Mouse (Mus musculus) thymus, postnatal 0 days (tissue): Measurements from ENCODE around the gene Tyw5. TPM values are rescaled to one million over a fixed set of nuclear protein-coding genes. Genes with fewer than 3 reads are reported as not detected.
A peak's percentile ranks its signal among the peaks of the same experiment; 100 is the strongest.

Experiments used
- DNase-seq: peaks from one replicate; pipeline ENCODE4 v3.0.0-alpha.2; 2015; ENCODE audit warnings: low spot score
- polyA plus RNA-seq: library from polyadenylated mRNA; unstranded; fragments of >200 nt; fragmentation: Nextera tagmentation; extraction: Ambion mirVana; gene quantifications from 2 replicates; pipeline ENCODE4 v1.2.1, GENCODE M21; 2015

Gene Tyw5
- polyA plus RNA-seq, result 24.2 and 25.9 TPM in 2 replicates

DNA sequence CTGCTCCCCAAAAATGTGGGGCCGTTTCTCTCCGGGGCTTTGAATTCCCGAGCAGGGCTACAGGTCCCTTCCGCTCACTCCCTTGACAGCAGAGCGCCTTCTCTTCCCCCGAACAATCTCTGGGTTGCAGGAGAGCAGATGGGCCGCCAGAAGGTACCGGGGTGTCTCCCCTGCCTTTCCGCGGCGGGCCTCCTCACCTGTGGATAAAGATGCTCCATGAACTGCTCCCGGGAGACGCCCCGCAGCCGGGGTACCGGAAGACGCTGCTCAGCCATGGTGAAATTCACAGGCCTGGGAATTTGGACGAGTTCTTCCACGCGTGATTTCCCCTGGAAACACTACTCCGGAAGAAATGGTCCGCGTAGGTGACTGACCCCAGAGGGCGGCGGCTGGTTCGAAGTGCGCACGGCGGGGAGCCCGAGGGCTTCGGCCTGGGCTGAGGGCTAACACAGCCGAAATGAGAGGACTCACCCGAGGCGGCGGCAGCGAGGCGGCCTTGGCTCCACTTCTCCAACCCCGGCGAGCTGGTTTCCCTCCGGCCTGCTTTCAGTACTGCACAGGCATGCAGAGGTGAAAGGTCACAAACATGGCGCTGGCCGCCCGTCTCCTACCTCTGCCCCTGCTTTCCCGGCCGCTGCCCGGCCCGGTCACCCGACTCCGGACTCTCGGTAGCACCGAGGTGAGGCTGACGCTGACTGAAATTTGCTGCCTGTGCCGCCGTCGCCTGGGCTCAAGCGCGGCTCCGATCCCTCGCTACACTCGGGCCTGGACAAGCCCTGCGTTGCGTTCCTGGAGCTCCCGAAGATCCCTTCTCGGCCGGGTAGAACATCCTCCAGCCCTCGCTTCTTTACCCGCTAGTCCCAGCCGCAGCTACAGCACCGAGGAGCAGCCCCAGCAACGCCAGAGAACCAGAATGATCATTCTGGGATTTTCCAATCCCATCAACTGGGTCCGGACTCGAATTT lies at the start of gene Tyw5, which contains the start of gene Maip1:
Tyw5 (minus strand) TSS at position 915 of the 965 bp plus-strand sequence.
Maip1 (plus strand) TSS at position 142 of the 965 bp plus-strand sequence.
- DNase-seq, result peak; percentile 82

DNA sequence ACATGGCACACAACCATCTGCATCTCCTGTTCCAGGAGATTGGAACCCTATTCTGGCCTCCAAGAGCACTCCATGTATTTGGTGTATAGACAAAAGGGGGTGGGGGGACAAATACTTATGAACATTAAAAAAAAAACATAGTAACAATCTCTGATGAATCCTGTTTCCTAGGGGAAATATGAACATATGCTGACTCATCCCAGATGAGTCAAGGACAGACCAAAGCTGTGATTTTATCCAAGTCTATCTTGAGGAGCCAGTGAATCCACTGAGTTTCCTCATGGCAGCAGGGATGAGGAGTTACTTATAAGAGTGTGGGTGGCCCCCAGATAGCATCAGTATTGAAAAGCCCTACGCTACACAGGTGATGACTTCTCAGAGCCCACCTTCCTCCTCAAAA lies 43.3 kb upstream of the Tyw5 start:
- DNase-seq, result no peak

DNA sequence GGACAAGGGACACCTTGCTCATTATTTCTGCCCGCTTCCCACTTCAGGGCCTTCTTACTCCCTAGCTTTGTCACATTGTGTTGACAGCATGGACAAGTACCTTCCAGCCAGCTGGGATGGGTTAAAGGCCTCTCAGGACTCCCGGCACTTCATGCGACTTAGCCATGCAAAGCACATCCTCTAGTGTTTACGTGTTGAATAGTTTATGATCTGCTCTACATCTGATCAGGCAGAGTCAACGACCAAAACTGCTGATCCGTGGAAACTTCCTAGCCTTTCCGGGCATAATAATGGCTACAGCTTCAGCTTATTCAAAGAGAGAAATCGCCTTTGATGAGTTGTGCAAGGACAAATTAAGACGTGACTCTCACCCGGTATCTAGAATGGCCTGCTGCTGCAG lies 38.8 kb upstream of the Tyw5 start:
- DNase-seq, result no peak

DNA sequence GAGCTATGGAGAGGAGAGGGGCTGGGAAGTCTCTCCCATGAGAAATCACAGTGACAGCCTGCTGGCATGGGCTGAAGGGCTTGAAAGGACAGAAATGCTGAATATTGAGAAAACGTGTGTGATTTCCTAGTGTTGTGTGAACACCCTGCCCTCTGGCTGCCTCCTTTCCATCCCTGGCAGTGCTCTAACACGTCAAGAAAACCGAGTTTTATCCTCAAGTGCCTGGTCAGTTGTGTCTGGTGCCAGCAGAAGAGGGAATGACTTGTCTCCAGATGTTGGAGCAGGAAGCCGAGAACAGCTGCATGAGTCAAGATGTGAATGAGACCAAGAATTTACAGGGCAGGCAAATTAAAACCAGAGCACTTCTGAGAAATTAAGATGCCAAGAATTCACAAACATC lies 33.9 kb upstream of the Tyw5 start:
- DNase-seq, result no peak

DNA sequence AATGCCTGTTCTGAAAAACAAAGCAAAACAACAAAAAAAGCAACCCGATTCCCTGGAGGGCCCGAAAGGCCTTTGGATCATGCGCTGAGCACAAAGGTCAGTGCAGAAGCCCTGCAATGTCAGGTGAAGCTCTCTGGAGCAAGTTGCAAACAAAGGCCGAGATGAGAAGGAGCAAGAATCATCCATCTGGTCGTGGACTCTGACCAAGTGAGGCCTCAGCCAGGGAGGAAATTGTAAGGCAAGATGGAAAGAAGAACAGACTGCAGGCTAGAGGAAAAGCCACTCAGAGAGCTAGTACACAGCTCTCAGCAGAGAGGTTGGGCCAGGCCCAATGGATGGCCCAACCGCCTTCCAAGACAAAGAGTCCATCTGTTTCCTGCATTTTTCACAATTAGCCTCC lies 32.1 kb upstream of the Tyw5 start:
- DNase-seq, result no peak

DNA sequence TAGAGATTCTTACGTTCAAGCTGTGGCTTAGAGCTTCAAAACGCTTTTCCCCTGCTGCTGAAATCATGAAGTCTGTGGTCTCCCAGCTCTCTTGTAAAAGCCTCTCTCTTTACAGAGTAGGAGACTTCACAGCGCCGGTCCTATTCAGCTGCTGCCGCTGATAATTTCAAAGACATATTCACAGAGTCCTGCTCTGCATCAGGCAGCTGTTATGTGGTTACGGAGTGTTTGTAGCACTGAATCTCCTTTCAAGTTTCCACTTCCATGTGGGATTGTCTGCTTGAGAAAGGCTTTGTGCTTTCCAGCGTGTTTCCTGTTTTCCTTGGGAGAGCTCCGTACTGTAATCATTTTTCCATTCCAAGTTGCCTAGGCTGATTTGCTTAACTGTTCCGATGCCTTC lies 30.1 kb upstream of the Tyw5 start:
- no peak for DNase-seq

DNA sequence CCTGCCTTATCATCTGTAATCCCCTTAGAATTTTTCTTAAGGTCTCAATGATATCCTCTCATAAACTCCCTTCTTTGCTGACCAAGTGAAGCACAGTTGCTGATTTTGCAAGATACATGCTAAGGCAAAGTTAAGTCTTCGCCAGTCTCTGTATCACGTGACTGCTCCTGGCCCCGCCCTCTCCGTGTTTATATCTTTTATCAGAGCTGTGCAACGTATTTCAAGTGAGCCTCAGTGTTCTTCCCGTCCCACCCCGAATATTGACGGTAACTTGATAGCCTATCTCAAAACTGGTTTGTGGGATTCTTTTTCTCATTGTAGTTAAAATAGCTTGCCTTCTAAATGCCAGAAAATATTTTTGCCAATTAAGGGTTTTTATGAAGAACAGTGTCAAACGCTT lies 29.5 kb upstream of the Tyw5 start:
- peak; percentile 17 for DNase-seq

DNA sequence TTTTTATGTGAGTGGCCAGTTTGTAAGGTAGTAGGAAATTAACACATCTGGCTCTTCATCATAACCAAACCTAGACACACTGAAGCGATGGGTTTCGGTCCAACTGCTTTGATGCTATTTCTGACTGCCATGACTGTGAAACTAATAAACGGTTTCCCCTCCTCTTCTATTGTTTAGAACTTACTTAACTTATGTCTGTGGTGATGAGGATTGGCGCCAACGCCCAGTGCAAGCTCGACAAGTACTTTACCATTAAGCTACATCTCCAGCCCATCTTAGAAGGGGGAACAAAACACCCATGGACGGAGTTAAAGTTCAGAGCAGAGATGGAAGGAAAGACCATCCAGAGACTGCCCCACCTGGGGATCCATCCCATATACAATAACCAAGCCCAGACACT lies 26.2 kb upstream of the Tyw5 start:
- DNase-seq, result no peak

DNA sequence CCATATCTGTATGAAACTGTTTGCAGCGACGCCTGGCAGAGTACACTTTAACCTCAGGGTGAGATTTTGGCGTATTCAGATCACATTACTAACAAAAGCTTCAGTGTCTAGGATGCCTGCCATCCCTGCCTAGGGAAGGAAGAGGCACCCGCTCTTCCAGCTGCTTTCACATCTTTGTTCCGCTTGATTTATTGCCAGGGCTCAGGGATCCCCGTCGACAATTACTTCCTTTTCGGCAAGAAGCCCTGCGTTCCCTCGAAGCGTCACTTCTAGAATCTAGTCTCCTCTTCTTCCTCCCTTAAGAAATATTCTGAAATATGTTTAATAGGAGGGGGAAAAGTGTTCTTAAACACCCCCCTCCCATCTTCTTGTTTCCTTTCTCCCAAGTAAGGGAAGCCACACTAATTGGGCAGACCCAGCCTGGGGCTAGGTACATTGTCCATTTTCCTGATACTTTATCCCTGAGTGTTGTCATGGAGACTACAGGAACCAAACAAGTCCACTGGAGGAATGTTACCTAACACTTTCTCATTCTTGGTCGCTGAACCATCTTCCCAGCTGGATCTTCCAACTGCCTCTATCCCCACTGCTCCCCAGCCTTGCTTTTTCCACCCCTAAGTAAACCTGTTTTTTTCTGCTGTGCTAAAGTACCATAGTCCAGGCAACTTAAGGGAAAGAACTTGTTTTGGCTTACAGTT lies 23.0 kb upstream of the Tyw5 start:
- DNase-seq, result no peak

DNA sequence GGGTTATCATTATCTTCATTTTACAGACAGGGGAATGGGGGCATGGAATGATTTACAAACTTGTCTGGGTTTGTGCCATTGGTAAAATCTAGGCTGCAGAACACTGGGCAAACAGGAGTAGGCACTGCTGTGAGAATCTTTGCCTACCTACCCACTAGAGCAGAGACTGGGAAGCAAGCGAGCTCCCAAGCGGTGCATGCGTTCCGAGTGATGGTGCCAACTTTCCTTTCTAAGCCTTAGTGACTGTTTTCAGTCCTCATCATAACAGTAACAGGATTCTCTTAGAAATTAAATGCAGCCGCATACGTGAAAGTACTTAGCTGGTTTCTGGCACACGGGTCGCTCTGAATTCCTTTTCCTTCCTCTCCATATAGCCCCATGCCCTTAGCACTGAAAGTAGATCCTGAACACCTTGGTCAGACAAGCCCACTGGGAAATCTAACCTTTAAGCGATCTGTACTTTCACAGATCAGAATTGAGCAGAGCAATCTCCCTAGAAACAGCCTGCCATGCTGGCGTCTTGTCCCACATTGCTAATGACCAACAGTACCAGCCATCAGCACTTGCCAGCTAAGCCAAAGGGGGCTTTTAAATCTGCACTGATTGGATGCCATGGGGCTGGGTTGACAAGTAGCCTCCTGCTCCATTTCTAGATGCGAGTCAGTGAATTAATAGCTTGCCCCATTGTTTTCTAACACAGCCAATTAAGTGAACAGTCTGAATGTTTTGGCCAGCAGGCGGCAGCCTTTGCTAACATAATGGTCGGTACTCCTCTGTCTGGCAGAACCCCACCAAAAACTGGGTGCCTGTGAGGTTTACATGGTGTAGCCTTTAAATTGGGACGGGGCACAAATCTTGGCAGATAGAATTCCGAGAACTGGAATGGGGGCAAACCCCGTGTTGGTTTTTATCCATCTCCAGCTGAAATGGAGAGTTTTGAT lies 21.7 kb upstream of the Tyw5 start:
- peak; percentile 81 for DNase-seq

DNA sequence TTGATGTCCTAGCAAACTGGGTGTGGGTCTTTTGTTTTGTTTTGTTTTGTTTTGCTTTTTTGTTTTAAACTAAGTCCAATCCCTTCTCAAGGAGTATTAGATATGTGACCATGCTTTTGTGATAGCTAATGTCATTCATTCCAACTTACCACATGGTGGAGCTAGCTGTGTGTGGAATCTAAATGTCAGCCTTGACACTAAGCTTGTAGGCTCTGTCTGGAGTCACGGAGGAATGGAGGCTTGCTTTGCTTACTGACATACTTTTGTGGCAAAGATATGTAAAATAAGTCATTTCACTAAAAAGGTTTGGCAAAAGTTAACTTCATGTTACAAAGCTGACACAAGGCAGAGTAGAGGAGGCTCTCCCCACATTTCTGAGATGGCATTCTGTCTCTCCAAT lies 16.8 kb upstream of the Tyw5 start:
- no peak for DNase-seq

DNA sequence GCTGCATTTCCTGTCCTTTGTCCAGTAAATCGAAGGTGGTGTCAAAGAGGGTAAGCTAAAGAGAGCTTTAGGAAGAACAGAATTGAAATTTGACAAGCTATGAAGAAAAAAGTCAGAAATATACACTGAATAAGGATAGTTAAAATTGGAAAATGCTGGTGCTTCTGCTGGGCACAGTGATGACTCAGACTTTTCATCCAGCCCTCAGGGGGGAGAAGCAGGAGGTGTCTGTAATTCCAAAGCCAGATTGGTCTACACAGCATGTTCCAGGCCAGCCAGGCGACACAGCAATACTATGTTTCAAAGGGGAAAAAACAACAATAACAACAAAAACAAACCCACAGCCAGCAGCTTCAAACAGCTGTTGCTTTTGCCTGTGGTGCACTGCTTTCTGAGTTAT lies 6.5 kb upstream of the Tyw5 start:
- DNase-seq, result no peak

DNA sequence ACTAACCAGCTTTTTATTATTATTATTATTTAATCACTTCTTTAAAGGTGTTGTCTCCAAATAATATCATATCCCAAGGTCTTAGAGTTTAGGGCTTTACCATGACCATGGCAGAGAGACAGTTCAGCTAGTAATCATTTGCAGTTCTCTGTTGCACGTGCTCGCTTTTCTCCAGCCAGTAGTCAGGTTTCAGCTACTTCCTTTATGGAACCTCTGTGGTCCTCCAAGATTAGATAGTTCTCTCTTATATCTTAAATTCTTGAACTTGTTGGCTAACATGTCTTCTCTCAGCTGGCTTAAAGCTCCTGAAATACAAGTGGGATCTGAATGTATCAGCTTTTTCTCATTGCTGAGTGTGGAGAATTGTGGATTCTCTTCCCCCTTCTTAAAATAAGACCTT lies 2.1 kb upstream of the Tyw5 start:
- no peak for DNase-seq

DNA sequence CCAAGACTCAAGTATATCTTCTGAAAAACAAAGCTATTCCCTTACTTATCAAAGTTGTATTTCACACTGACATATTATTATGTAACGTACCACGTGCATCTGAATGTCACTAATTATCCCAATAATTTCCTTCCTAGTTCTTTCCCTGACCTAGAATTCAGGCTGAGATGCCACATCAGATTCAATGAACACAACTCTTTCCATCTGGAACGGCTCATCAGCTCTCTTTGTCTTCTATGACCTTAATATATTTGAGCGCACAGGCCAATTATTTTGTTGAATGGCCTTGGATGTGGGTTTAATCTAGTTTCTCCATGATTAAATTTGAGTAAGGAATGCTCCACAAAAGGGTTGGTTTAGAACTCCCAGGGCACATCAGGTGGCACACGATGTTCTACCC lies 4.8 kb downstream of the Tyw5 start:
- no peak for DNase-seq

DNA sequence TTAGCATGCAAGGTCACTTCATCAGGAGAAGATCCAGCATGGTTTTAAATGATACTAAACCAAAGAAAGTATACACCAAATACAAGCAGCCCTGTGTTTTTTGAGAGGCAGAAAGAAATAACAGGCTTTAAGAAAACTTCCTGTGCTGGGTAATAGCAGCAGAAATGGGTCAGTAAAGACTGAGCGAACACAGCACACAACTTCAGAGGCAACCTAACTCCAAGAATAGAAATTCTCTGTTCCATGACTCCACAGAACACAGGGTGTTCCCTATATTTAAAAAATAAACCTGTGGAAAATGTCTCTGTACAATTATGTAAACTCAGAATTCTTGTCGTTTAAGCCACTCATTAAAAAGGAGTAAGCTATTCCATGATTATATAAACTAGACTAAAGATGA lies 6.0 kb downstream of the Tyw5 start:
- no peak for DNase-seq

DNA sequence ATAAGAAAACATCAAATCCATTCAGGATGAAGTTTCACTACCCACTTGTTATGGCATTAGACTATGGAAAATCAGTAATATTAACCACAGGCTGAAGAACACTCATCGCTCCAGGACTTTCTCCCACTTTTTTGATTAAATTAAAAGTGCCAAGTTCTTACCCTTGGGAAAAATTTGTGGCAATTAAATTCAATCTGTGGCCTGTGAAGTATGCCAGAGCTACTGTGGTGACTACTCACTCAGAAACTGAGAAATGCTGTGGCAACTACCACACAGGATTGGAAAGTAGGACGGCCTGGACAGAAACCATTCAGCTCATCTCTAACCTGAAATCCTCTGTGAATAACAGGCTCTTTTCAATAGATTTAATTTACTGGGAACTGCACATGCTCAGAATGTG lies 6.6 kb downstream of the Tyw5 start:
- no peak for DNase-seq

DNA sequence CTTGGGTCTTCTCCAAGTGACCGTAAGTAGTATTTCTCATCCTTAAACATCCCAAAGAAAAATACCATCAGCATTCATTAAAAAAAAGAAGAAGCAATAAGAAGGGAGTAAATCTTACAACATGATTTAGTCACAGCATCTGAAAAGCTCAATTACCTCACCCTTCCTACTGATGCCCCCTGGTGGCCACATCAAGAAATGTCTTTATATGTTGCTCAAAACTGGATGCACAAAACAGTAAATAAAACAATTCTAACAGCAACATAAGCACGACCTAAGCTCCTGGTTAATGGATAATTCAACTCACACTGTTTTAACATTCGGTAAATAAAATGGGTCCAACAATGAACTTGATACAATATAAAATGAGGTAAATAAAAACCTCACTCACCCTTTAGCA lies 12.8 kb downstream of the Tyw5 start:
- peak; percentile 55 for DNase-seq

DNA sequence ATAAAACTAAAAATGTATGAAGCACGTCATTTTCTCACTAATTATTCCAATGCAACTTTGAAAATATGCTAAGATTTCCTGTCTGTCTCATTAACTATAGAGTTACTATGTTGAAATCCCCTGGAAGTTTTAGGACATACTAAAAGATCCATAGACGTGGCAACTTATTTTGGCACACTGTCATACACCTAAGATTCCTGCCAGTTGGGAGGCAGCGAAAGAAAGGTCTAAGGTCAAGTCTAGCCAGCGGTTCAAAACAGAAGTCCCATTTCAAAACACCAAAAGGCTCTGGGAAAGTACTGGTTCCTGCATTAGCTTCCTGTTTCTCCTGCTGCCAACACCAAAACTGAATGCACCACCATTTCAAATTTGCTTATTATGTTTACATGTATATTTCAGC lies 14.5 kb downstream of the Tyw5 start:
- no peak for DNase-seq

DNA sequence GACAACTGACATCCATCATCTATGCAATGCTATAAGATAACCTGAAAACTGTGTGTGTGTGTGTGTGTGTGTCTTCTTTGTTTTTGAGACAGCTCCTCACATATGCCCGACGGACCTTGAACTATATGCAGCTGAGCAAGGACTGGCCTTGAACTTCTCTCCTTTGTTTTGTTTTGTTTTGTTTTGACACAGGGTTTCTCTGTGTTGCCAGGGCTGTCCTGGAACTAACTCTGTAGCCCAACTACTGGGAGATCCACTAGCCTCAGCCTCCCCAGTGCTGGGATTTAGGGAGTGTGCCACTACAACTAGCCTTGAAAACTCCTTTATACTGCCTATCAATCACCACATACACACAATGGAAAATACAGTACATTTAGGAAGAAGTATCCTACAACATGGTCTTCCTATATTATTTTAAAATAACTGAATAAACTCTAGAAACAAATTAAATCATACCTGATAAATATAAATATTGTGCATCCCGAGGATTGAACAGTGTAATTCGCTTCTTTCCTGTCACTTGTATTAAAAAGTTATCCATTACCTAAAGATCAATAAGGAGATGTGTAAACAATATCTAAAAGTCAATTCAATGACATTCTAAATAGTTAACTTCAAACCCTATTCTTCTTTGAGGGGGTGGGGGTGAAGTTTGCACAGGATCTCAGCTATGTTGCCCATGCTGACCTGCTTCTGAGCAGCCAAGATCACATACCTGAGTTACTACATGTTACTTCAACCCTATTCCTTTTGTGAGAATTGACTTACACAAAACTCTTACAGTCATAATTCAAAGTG lies 15.7 kb downstream of the Tyw5 start:
- no peak for DNase-seq

DNA sequence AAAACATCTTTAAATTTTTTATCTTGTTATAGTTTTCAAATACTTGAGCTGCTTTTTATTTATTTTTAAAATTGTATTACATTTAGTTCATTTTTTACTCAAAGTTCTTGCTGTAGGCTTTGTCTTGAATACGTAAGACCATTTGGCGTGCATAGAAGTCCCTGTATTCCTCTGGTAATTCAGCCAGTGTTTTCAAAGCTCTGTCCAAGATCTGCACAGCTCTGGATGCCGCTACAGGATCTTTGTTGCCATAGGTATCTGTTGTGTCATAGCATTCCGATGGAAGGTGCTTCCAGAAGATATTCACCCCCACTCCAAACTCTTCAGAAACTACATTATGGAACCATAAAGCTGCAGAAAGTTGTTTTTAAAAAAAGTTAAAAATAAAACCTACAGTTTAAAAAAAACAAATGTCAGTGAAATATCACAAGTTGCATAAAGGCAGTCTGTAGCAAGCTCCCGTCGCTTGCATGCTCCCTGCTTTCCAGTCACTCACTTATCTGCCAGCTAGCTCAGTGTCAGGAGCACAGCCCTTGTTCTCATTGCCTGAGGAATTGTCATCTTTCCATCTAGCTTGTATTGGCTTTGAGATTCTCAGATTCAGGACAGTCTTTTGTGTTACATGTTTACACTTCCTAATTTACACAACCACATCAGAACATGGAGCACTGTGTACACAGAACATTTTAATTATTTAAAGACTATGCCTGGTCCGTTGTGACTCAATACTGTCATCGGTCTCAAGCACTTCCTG lies 18.3 kb downstream of the Tyw5 start:
- DNase-seq, result no peak
